Mouse (Mus musculus) lung, adult 2 months (tissue): ENCODE measurements at regions not wholly inside any gene's neighbourhood (a gene's known extent, or its start where the extent isn't known, plus 50 kb on each side); places are given as distances from the start of the nearest gene placed in this dataset.

Source experiments
- DNase-seq: peaks from one replicate; pipeline ENCODE4 v3.0.0; 2022
- H3K4me1 ChIP-seq: fragments of 200-500 bp; 2 replicates; pipeline ENCODE4 v1.6.1; 2011; ENCODE audit warnings: low read length; ENCODE audit not compliant: control insufficient read depth, insufficient read depth
- H3K4me3 ChIP-seq: fragments of 200-500 bp; replicated peaks from 2 replicates; pipeline ENCODE3; 2011; ENCODE audit warnings: low read depth, mild to moderate bottlenecking, control low read depth, low read length; ENCODE audit errors: extremely low read depth
- CTCF ChIP-seq: fragments of 200-500 bp; IDR thresholded peaks from 2 replicates; pipeline ENCODE4 v1.5.1; 2011; ENCODE audit warnings: mild to moderate bottlenecking, low read length, control low read depth; ENCODE audit not compliant: insufficient read depth
- POLR2A ChIP-seq: fragments of 200-500 bp; IDR thresholded peaks from 2 replicates; pipeline ENCODE4 v1.6.1; 2011; ENCODE audit warnings: low read depth, mild to moderate bottlenecking, control low read depth, low read length, borderline replicate concordance; ENCODE audit errors: extremely low read depth
- WGBS: fragments of 180-500 bp; shearing (Covaris S2); methylation state at CpG from one replicate; pipeline ENCODE4 v1.1.7; 2018; 5-methylcytosine and 5-hydroxymethylcytosine counted together

DNA sequence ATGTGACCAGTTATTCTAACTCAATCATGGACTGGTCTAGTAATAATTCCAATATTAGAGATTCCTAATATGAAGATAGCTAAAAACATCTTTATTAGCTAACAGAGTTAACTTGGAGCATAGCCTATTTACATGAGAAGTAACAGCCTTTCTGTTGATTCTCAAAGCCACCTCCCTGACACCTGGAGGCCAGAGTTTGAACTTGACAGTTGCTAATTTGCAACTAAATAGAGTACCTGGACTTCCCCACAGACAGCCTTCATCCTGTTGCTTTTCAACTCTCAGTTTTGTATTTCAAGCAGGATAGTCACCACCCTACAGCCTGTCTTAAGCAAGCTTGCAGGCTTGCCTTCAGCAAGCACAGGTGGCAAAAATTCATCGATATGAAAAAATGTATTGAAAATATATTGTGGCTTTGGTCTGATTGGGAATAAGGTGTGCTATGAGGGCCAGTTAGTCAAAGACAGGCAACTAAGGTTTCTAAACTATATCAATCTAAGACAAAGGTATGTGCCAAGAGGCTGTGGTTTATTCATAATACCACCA, 264.1 kb upstream of the Tet2 start:
- no peaks in the 10 kb centered on the region for H3K4me1 ChIP-seq
- 92% methylated on average over 1 of the region's 1 CpGs for WGBS
- H3K4me3 ChIP-seq: no peak overlapping the region
- no peak for DNase-seq
- TF ChIP-seq CTCF: no peak
- TF ChIP-seq POLR2A: no peak

DNA sequence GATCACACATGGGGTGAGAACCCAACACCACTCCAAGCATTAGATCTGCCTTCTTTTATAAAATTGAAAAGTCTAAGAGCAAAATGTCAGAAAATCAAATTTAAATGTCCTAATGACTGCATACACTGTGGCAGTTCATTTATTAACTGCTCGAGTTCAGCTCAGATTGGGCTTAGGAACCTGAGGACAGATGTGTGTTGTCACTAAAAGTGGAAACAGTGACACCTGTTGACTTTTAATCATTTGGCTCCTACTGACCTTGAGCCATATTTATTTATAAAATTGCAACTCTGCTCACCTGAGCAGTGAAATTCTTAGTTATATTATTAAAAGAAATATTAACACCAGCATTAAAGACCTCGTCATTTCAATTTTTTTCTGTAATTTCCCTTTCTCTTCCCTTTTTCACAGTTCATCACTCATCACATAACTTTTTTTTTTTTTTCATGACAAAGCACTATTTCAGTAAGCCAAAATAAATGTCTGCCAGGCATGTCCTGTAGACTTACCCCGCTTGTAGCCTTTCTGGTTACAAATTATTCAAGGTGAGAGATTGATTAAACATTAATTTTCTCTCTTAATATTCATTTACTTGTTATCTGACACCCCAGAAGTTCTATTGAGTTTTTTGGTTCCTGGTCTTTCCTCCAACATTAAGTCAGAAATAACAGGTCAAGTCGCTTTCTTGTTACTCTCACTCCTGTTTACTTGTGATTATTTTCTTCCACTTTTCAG, 274.2 kb upstream of the Tet2 start:
- Histone ChIP-seq H3K4me1 (no peaks in the 10 kb centered on the region), H3K4me3 (no peak overlapping the region)
- TF ChIP-seq POLR2A (no peak), CTCF (no peak)
- 53% methylated on average over 4 of the region's 4 CpGs for WGBS
- DNase-seq: no peak

DNA sequence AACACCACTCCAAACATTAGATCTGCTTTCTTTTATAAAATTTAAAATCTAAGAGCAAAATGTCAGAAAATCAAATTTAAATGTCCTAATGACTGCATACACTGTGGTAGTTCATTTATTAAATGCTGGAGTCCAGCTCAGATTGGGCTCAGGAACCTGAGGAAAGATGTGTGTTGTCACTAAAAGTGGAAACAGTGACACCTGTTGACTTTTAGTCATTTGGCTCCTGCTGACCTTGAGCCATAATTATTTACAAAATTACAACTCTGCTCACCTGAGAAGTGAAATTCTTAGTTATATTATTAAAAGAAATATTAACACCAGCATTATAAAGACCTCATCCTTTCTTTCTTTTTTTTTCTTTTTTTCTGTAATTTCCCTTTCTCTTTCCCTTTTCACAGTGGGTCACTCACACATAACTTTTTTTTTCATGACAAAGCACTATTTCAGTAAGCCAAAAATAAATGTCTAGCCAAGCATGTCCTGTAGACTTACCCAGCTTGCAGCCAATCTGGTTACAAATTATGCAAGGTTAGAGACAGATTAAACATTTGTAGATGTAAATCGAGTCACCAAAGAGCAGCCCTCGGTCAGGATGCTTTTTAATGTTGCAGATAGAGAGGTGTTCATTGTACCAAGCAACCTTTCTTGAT, 288.9 kb upstream of the Tet2 start:
- WGBS: 74% methylated on average over 2 of the region's 2 CpGs
- no peaks in the 10 kb centered on the region for H3K4me1 ChIP-seq

DNA sequence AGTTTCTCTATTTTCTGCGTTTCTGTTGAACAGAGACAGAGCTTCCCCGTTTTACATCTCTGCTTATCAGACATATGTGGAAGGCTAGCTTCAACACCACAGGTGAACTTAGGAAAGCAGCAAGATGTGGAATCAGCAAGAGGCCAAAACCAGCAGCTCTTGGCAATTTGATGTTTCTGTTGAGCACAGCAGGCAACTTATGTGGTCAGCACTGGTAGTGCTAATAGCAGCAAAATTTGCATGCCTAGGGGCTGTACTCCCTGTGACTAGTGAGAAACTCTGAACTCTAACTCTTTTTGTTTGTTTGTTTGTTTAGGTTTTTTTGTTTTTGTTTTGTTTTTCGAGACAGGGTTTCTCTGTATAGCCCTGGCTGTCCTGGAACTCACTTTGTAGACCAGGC, 289.5 kb upstream of the Tet2 start:
- DNase-seq: no peak
- 70% methylated on average over 3 of the region's 3 CpGs for WGBS
- Histone ChIP-seq H3K4me3 (no peak overlapping the region), H3K4me1 (no peaks in the 10 kb centered on the region)
- TF ChIP-seq POLR2A (no peak), CTCF (no peak)

More for the DNA sequence above, 288.9 kb upstream of the Tet2 start:
- TF ChIP-seq POLR2A (no peak), CTCF (no peak)
- no peak overlapping the region for H3K4me3 ChIP-seq
- no peak for DNase-seq

DNA sequence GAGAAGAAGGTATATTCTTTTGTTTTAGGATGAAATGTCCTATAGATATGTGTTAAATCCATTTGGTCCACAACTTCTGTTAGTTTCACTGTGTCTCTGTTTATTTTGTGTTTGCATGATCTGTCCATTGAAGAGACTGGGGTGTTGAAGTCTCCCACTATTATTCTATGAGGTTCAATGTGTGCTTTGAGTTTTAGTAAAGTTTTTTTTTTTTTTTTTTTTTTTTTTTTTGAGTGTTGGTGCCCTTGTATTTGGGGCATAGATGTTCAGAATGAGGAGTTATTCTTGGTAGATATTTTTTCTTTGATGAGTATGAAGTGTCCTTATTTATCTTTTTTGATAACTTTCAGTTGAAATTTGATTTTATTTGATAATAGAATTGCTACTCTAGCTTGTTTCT, 301.4 kb upstream of the Tet2 start:
- no peak overlapping the region for H3K4me3 ChIP-seq
- TF ChIP-seq CTCF: no peak
- TF ChIP-seq POLR2A: no peak
- DNase-seq: no peak
- H3K4me1 ChIP-seq: no peaks in the 10 kb centered on the region

DNA sequence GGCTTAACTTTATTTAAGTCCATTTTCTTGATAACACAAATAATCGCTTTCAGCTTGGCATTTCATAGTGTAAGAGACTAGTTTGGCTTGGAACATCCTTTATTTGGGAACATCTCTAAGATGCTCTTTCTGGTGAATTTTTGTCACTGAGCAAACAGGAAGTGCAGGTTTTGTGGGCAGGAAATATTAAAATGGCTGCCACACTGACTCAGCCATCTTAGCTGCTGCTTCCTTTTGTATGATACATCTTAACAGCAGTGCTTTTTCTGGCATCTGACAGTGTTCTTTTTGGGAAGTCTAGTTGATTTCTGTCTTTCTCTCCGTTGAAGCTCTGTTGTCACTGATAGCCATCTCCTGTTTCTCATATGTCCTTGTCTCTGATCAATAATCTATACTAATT, 329.4 kb upstream of the Tet2 start:
- DNase-seq: no peak
- Histone ChIP-seq H3K4me1 (no peaks in the 10 kb centered on the region), H3K4me3 (no peak overlapping the region)
- WGBS: 75% methylated on average over 2 of the region's 2 CpGs
- TF ChIP-seq CTCF (no peak), POLR2A (no peak)

DNA sequence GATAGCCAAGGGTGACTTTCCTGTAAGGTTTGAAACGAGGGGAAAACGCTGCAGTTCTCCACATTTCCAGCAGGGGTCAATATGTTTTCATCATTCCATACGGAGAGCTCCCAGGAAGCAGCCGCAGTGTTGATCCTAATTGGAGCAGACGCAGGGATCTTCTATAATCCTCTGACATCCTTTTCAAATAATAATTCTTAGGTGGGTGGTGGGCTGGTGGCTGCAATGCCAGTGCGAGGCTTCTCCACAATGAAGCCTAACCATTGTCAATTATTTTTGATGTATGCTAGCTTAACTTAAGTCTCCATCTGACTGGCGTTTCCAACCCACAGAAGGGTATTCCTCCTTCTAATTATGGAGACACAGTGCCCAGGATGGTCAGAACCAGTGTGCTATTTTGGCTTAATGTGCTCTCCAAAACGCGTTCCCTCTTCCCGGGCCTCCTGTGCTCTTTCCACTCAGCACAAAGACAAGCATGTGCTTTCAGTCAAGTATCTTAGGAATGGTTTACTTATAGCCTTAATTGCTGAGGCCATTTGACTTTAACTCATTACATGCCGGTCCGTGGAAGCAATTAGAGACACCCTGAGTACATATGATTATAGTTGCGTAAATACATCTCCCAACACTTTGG, 331.6 kb upstream of the Tet2 start:
- 17% methylated on average over 13 of the region's 13 CpGs for WGBS
- Histone ChIP-seq H3K4me1 (no peaks in the 10 kb centered on the region), H3K4me3 (no peak overlapping the region)
- DNase-seq: peak; percentile 49
- peak; percentile 54 for TF ChIP-seq CTCF
- no peak for TF ChIP-seq POLR2A

DNA sequence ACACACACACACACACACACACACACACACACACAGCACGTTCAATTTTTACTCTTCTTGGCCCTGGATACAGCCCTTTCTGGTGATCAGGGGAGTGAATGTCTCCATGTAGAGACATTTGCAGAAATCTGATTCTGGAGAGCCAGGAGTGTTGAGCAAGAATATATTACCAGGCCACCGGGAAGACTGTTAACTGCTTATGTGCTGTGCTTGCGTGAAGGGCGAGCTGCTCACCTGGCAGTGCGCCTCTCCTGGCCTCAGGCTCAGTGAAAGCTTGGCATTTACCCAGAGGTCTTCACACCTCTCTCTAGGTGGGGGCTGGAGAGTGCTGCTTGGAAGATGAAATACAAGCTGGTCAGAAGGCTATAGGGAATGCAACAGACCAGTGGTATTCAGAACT, 332.4 kb upstream of the Tet2 start:
- DNase-seq: no peak
- 40% methylated on average over 5 of the region's 5 CpGs for WGBS
- Histone ChIP-seq H3K4me3 (no peak overlapping the region), H3K4me1 (no peaks in the 10 kb centered on the region)
- TF ChIP-seq CTCF (no peak), POLR2A (no peak)

DNA sequence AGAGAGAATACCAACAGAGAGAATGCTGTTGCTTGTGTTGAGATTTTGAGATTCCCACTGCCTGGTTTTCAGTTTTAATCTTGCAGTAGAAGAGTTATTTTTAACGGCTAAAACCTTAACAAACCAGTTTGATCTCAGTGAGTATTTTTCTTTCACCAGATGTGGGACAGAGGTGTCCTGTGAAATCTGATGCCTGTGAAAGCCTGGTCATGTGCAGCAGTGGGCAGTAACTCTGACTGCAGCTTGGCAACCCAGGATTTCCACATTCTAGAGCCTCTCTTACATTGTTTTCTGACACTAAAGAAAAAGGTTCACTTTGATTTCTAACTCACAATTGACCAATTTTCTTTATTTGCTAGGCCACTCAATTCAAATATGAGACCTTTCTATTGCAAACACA, 335.7 kb upstream of the Tet2 start:
- H3K4me3 ChIP-seq: no peak overlapping the region
- 14% methylated on average over 1 of the region's 1 CpGs for WGBS
- TF ChIP-seq CTCF (no peak), POLR2A (no peak)
- no peak for DNase-seq
- no peaks in the 10 kb centered on the region for H3K4me1 ChIP-seq

DNA sequence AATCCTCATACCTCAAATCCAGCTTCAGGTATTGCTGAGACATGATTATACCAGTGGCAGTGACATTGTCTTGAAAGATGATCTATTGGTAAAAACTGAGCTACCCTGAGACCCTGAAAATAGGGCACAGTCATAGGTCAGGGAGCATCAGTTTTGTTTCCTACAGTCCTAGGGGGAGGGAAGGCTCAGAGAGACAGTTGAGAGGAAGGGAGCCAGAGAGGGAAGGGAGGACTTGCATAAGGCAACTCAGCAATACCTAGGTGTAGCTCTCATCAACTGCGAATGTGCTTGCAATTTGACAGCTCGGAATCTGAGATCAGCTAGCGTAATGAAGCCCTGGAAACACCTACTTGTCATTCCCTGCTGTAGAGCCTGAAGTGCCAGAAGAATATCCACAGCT, 334.4 kb upstream of the Cxxc4 start:
- H3K4me3 ChIP-seq: no peak overlapping the region
- no peak for DNase-seq
- TF ChIP-seq CTCF (no peak), POLR2A (no peak)
- H3K4me1 ChIP-seq: no peaks in the 10 kb centered on the region
- WGBS: 56% methylated on average over 3 of the region's 3 CpGs
